Mouse (Mus musculus) large intestine, adult 2 months (tissue): ENCODE data around the gene Tcp10a. TPM values are rescaled to one million over a fixed set of nuclear protein-coding genes. Genes with fewer than 3 reads are reported as not detected.
"Not testable (repeated sequence)": the region's sequence is repeated elsewhere in the genome, so short reads cannot be mapped to it uniquely, and the experiment has no call there.

Experiments
- DNase-seq: peaks from one replicate; pipeline ENCODE4 v3.0.0-alpha.2; 2012; ENCODE audit warnings: low read depth, low spot score
- WGBS: fragments of 180-500 bp; shearing (Covaris S2); methylation state at CpG from one replicate; pipeline ENCODE4 v1.1.7; 2018; 5-methylcytosine and 5-hydroxymethylcytosine counted together
- polyA plus RNA-seq: library from polyadenylated mRNA; depleted of rRNA; stranded (reverse); fragments of >200 nt; gene quantifications from 2 replicates; pipeline ENCODE4 v1.2.3, GENCODE M21; 2012; rRNA removed

Gene Tcp10a
- not detected in 2 replicates for polyA plus RNA-seq

DNA sequence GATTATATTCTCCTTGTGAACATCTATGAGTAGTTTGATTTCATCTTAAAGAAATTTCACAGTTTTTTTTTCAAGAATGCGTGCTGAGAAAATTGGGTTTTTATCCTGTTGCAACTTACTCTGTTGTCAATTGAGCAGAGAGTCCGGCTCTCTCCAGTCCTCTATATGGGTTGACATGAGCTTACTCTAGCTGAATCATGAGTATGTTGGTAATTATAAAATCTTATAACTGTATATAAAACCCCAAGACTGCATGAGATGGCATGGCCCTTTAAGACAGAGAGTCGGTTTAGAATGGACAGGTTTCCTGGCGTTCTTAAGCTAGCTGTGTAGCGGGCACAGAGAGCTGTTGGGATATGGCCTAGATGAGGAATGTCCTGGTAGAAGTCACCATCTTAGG, at the start of gene Tcp10a:
TSS of gene Tcp10a (plus strand) at position 301 of the 400 bp plus-strand sequence.
- not testable (repeated sequence) for DNase-seq
- 90% methylated on average over 5 of the region's 5 CpGs for WGBS

DNA sequence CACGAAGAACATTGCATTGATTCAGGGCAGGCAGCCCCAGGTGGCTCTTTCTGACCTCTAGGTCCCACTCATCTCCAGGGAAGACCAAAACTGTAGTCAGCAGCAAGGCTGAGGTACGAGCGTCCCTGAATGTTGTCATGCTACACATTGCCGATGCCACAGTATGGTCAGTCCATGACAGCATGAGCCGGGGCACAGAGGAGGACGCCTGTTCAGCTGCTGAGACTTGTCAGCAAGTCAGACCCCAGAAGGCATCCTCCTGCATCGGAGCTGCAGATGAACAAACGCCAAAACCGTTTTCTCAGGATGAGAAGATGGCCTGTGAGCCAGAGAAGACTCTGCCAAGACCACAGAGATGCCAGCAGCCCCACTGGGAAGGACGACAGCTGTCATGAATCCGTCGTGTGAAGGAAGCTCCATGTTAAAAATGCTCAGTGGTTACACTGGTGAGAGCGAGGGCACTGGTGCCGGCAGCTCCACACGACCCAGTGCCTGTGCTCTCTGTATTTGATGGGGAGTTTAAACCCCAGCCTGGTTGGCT, 45.7 kb upstream of the Tcp10a start:
- 87% methylated on average over 15 of the region's 15 CpGs for WGBS
- DNase-seq = no peak

DNA sequence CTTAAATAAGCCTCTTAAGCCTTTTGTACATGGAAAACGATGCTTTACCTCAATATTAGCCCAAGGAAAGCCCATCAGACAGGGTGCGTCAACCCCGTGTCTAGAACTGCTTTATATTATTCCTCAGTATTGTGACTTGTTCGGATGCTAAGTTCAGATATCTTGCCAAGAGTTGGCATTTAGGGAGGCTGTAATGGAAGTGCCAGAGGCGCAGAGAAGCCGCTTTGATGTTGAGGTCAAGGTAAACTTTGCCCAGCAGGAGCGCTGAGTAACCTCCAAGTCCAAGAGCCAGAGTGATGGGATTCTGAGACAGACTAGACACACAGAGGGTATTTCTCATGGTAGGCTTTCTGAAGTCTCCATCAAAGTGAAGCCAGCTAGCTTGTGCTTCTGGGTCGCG, 45.2 kb upstream of the Tcp10a start:
- WGBS = 90% methylated on average over 9 of the region's 9 CpGs

DNA sequence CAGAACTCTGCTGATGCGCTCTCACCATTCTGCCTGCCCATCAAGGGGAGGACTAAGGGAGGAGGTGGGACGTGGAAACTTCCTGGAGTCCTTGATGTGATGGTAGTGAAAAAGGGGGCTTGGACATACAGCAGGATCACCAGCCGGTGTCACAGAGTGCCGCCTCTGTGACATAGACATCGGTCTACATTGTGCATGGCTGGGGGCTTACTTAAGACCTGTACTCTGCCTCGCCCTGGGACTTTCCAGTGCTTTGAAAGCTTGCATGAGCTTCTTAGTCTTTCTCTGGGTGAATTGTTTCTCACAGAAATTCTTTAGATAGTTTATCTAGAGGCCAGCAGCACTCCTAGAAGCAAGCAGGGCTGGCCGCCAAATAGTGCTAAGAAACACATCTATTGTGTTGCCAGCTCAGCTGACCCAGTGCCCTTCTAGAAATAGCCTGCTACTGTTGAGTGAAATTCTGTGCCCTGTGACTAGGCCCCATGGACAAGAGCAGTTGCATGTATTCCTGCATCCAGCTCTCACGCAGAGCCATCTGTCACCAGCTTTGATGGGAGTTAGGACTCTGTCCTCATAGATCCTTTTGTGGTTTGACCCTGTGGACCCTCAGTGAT, 40.0 kb upstream of the Tcp10a start:
- WGBS = 79% methylated on average over 8 of the region's 8 CpGs
- no peak for DNase-seq

More for the DNA sequence above, 45.2 kb upstream of the Tcp10a start:
- no peak for DNase-seq

DNA sequence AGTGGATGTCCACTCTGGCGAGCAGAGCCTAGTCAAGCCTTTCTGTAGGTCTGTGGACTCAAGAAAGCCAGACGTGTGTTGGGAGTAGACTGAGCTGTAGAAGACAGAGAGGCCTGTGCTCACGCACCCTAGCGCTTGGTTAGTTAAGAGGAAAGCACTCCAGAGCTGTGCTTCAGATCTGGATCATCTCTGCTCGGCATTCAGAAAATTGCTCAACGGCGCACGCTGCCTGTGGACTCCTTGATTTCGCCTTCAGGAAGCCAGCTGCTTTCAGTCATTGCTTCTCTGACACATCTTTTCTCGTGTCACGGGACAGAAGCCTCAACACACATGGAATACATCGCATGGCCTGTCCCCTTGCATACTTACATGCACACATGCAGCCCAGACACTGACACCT, 39.2 kb upstream of the Tcp10a start:
- no peak for DNase-seq
- 77% methylated on average over 12 of the region's 12 CpGs for WGBS

DNA sequence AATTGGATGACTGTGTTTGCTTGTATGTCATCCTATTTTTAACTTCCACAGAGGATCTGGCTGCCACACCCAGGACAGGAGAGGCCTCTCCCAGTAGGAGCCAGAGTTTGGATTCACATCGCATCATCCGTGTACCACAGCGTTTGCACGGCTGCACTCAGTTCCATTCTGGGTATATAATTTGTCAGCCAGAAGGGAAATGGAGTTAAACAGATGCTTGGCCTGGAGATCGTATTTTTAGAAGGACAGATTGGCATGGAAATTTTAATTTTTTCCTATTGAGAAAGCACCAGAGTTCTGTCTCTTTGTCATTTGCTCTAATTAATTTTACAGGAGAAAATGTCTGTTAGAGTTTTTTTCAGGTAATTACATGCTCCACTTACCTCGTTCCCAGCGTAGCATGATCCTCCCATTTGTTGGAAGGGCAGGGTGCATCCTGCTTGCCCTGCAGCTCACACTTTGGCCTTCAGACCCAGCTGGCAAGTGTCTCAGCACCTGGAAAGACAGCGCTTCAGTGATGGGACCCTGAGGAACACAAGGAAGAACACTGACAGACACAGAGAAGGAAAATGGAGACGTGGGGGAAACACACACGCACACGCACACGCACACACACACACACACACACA, 37.9 kb upstream of the Tcp10a start:
- WGBS = 79% methylated on average over 12 of the region's 12 CpGs

DNA sequence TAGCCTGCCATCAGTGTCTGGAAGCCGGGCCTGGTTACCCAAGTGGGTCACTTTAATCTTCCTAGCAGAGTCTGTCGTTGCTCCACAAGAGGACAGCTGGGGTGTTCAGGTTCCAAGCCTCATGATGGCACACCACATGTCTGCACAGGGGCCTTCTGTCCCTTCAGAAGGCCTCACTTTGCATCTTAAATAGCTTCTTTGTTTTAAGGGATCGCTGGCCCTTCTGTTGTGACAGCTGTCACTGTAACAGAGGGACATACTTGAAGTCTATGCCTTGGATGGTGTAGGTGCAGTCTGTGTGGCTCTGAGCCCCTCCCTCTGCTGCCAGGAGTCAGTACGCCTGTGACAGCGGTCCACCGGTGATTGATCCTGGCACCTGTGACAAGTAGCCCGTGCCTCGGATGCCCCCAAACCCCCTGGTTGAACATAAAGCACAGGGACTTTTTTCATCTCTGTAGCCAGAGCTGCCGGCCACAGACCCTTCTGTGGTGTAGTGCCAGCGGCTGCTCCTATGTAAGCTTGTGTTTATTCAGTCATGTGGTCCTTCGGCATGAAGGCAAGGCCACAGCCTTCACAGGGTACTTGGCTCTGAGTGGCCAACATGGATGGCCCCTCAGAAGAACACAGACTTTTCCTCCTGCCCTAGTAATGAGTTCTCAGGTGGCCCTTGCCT, 32.3 kb upstream of the Tcp10a start:
- 84% methylated on average over 11 of the region's 11 CpGs for WGBS
- DNase-seq = no peak

More for the DNA sequence above, 37.9 kb upstream of the Tcp10a start:
- DNase-seq = no peak

DNA sequence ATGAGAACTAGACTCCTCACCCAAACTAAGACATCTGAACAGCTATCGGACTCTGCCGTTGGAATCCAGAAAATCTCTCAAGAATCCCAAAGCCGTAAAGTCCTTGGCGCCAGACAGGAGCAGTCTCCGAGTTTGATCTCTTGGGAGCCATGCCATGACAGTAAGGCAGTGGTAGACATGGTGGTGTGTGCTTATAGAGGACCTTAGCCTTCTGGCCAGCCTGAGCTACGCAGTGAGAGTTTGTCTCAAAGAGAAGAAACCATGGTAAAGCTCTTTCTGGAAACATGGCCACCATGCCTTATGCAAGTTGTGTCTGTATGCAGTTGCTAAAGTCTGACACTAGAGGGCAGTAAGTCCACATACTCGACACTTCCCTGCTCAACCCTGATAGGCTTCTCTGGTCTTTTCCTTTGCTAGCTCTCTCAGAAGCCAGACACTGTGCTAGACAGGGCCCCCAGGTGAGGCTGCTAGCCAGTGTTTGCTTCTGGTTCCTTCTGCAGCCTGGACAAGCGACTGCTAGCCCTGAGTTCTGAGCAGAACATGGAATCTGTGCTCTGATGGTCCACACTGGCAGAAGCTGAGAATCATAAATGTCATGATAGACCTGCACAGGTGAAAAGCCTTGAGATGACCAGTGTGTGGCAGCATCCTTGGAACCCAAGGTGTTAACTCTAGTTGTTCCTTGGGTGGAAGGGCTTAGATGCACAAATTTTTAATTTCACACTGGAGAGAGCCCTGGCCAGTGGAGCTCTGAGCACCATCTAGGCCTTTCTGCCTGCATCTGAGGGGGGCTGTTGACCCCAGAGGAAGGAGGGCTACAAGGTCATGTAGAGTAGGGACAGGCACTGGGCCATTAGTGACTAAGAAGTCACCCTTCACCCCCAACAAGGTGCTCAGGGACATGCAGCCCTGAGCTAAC, 17.9 kb upstream of the Tcp10a start:
- 46% methylated on average over 8 of the region's 8 CpGs for WGBS
- not testable (repeated sequence) for DNase-seq

DNA sequence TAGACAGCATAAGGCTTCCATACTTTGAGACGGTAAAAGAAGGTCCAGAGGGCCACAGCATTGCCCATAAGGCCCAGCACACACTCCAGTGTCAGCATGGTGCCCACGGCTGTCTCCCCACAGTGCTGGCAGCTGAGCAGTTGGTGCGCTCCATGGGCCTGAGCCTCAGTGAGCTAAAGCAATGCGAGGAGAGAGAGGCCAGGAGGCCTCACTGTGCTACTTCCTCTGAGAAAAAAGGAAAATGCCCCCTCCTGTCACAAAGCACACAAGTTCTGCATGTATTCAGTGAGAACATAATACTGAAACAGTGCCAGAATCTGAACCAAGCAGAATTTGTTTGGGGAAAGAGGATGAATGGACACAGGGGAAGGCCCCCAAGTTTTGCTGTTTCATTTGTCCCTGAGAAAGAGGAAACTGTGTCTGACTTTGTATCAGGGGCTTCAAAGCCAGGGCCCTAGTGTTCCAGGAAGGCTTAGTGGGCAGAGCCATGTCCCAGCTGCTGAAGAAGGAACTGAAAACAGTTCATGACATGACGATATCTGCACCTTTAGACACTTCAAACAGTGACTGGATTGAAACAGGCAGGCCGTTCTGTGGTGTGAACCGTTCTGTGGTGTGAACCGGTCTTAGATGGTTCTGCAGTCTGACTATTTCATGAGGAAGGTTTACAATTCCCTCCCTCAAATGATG, 8.6 kb upstream of the Tcp10a start:
- DNase-seq = not testable (repeated sequence)
- 77% methylated on average over 7 of the region's 8 CpGs for WGBS

DNA sequence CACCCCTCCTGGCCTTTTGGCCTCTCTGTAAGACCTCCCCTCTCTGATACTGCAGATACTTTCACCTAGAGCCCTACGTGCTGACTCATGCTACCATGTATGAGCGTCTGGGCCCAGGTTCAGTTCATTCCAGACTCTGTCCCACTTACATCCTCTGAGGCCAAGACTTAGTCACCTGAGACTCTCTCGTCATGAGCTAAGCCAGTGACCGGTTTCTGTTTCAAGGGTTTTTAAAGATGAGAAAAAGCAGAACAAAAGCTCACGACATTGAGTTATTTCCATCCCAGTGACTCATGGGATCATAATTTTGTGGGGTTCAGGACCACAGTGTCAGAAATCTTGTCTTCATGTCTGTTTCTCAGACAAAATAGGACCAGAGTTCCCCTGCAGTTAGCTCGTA, 4.7 kb upstream of the Tcp10a start:
- 76% methylated on average over 6 of the region's 6 CpGs for WGBS
- not testable (repeated sequence) for DNase-seq

DNA sequence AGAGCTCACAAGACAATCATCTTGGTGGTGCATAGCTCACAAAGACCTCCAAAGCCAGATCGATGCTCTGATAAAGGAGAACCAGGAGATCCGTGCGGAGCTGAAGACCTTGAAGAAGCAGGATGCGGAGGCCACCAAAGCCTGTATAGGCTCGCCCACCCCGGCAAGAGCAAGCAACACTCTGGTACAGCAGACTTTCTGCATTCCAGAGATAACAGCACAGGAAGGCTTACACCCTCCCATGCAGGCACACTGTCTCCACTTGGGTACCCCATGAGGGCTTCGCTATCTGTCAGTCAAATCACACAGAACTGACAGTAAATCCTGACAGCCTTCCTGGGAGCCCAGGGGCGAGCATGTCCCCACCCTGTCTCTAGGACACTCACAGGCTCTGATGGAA, 2.0 kb downstream of the Tcp10a start:
- not testable (repeated sequence) for DNase-seq
- 46% methylated on average over 7 of the region's 8 CpGs for WGBS

DNA sequence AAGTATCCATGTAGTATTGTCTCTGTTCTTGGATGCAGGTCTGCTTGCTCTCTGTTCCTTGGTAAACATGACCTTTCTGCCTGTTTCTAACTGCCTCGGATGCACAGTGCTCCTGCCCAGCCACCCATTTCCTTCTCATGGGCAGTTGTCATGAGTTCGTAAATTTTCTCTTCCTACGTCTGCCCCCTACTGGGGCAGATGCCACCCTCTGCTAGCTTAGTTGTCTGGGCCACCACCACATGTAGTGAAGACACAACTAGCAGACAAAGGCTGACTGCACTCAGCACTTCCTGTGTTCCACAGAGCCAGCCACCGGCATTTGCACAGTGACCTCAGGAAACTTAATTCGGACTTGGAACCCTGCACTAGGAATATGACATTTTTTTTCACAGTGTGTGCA, 8.3 kb downstream of the Tcp10a start:
- 50% methylated on average over 4 of the region's 5 CpGs for WGBS
- DNase-seq = not testable (repeated sequence)

DNA sequence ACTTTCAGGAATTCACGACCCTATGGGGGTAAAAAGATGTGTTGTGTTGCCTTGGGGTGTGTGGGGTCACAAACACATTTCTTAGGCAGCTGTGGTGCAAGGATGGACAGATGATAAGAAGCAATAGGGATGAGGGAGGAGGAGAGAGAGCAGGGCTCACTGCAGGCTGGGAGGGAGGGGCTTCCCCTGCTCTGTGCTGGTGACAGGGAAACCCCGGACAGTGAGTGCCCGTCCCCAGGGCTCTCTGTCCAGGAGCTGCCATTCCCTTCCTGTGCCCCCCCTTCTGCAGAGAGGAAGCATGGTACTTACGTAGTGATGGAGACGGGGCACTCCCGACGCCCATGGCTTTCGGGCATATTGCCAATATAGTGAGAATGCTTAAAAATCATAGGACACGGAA, 12.9 kb downstream of the Tcp10a start:
- DNase-seq = not testable (repeated sequence)
- 37% methylated on average over 9 of the region's 9 CpGs for WGBS

DNA sequence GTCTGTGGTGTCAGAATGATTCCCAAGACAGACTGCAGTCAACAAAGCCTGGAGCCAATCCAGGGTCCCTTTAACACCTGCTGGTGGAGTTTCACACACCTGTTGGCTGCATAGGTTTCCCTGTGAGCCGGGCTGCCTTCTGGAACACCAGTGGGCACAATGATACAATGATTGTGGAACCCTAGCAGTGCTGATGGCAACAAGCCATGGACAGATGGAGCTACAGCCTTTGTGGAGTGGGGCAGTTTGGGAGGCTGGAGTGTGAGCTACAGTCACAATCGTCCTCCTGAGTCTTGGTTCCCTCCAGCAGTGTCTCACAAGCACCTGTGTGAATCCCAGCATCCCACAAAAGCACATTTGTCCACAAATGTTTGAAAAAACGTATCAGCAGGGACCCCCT, 24.3 kb downstream of the Tcp10a start:
- DNase-seq = not testable (repeated sequence)
- 43% methylated on average over 2 of the region's 3 CpGs for WGBS

DNA sequence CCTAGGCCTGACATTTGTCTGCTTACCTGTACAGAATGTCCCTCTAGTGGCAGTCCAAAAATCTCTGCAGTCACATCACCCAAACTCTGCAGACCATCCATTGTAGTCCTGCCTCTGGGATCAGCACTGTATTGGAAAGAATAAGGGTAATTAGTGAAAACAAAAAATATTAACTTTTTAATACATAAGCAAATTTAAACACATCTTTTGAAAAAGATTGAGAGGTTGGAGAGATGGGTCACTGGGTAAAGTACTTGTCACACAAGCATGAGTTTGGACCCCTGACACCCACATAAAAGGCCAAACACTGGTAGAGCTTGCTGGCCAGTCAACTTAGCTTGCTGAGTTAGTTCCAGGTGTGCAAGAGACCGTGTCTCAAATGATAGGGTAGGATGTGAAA, 28.1 kb downstream of the Tcp10a start, which contains the start of gene Ttll2:
TSS of gene Ttll2 (minus strand) at position 101 of the 400 bp plus-strand sequence.
- 95% methylated on average over 1 of the region's 1 CpGs for WGBS
- DNase-seq = not testable (repeated sequence)

DNA sequence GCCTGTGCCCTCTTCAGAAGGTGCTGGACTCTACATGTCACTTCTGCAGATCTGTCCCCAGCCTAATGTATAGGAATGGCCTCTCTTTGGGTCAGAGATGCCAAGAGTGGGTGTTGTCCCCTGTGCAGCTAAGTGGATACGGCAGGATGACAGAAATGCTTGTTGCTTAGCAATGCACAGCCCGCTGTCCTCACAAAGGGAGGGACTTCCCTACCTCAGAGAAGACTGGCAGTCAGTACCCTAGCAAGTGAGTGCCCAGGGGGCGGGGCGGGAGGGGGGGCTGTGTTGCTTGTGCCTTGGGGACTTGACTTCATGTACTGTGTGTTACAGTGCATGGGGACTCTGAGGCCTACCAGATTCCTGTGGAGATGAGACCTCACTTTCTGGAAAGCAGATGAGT, 35.4 kb downstream of the Tcp10a start:
- DNase-seq = not testable (repeated sequence)
- WGBS = 67% methylated on average over 4 of the region's 4 CpGs

DNA sequence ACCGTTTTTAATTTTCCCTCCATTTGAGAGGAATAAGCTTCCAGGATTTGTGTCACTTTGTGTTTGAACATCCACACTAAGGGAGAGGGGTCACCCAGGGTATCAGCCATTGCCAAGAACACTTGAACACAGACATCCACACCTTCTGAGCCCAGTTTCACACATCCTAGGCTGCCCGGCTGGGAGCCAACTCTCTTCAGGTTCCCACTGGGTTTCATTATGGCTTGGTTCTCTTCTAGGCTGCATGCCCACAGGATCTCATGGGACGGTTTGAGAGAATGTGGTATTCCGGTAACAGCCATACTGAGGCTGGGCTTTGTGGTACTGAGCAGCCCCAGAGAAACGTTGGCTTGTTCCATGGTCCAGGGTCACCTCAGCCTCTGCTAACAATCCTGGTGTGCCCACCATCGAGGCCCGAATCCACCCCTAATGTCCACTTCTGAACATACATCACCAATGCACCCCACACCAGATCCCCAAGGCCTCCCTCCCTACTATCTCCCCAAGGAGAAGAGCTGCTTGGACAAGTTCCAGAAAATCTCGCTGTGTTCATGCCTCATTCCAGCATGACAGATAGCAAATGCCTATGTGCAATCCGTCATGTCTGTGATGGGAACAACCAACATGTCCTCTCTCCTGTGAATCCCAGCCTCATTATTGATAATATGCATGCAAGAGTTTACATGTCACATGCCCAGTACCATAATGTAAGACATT, 36.5 kb downstream of the Tcp10a start:
- not testable (repeated sequence) for DNase-seq
- WGBS = 84% methylated on average over 9 of the region's 9 CpGs

DNA sequence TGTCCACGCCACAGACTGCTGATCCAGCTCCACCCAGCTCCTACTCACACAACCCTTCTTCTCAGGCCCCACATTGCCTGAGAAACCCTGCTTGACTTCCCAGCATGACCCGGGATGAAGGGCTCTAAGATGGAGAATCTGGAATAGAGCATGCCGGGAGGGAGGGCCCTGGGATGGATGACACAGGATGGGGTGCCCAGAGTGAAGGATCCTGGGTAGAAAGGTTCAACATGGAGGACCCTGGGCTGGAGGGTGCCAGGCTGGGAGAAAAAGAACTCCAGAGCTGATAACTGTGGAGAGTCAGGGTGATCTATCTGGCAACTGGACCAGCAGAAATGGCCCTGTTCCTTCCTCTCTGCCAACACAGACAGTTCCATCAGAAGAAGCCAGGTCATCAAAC, 41.2 kb downstream of the Tcp10a start:
- WGBS = 57% methylated on average over 1 of the region's 3 CpGs
- DNase-seq = not testable (repeated sequence)
